Mouse (Mus musculus): ENCODE data around the gene Podxl2. TPM values are rescaled to one million over a fixed set of nuclear protein-coding genes. Genes with fewer than 3 reads are reported as not detected.

The Podxl2 gene
- total RNA-seq (2021): 100 to 1,000 TPM; 178 to 179 TPM

GRCm38 (mm10) chr6:88874868-88875508 is at the start of gene Podxl2:
TSS of gene Podxl2 (minus strand) at chr6:88875044.
- DNase-seq (ENCODE audit: extremely low spot score in 1 of 2, low spot score in 1 of 2): peak; percentile 70 to 79

GRCm38 (mm10) chr6:88918802-88919201 is 44.0 kb upstream of the Podxl2 start:
- DNase-seq (ENCODE audit: extremely low spot score in 1 of 2, low spot score in 1 of 2): no peak

- peak in 1 of 2 experiments; percentile 47 for DNase-seq (ENCODE audit: extremely low spot score in 1 of 2, low spot score in 1 of 2)
Observed at GRCm38 (mm10) chr6:88916153-88916552, 41.3 kb upstream of the Podxl2 start.

GRCm38 (mm10) chr6:88915510-88915909 is 40.7 kb upstream of the Podxl2 start:
- no peak for DNase-seq (ENCODE audit: extremely low spot score in 1 of 2, low spot score in 1 of 2)

DNA sequence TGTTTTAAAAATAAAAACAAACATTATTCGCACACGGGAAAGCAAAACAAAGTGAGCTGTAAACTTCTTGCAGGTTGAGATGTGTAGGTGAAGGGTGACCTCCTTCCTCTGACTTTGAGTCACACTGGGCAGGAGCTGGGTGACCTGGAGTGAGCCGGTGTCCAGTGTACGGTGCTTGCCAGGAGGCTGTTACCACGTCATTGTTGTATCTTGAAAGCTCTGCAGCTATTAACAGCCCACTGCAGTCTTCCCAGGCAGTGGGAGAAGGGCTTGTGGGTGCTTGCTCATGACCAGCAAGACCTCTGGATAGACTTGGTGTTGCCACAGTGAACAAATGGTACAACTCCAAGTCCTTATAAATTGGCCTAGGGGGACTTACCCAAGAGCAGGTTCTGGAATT is 40.0 kb upstream of the Podxl2 start:
- DNase-seq (ENCODE audit: extremely low spot score in 1 of 2, low spot score in 1 of 2): no peak

GRCm38 (mm10) chr6:88913440-88913839 is 38.6 kb upstream of the Podxl2 start:
- no peak for DNase-seq (ENCODE audit: extremely low spot score in 1 of 2, low spot score in 1 of 2)

GRCm38 (mm10) chr6:88913022-88913421 is 38.2 kb upstream of the Podxl2 start:
- no peak for DNase-seq (ENCODE audit: extremely low spot score in 1 of 2, low spot score in 1 of 2)

DNA sequence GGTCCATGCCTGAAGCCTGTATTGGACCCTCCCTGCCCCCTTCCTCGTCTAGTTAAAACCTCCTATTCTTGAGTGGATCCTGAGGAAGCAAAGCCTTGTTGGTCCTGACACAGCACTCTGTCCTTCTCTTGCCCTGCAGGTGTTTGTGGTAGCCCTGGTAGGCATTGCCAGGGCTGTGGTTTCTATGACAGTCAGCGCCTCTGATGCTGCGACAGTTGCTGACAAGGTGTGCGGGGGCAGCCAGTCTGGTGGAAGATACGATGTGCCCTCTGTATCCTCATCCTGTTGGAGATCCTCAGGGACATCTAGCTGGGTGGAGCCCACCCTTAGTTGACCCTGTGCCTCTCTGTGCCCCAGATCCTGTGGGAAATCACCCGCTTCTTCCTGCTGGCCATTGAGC is 34.3 kb upstream of the Podxl2 start:
- DNase-seq (ENCODE audit: extremely low spot score in 1 of 2, low spot score in 1 of 2): no peak

DNA sequence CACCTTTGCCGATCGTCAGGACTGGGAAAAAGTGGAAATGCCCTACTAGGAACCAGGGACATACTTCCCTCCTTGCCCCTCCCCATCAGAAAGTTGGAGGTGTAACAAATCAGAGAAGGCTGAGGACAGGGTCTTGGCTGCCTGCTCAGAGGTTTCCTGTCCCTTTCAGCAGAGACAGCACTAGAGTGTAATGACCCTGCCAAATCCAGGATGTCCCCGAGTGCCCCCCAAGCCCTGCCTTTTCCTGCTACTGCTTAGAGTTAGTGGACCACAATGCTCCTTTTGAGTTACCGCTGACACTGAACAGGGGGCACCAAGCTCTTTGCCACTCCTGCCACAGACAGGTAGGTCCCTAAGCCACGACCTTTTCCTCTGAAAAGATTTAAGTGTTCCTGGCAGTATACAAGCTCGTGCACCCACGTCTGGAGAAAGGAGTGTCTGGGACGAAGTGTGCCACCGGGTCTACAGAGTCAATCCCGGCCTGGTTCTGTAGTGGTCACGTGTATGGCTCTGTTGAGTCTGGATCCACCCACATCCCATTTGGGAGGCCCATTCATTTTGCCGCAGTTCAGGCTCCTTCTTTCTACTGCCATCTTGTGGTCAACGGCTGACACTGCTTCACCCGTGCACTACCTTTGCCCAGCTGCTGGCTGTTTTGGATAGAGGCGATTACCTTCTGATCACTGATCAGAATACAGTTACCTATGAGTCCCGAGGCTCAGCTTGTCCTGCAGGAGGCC is 31.7 kb upstream of the Podxl2 start:
- DNase-seq (ENCODE audit: extremely low spot score in 1 of 2, low spot score in 1 of 2): no peak

DNA sequence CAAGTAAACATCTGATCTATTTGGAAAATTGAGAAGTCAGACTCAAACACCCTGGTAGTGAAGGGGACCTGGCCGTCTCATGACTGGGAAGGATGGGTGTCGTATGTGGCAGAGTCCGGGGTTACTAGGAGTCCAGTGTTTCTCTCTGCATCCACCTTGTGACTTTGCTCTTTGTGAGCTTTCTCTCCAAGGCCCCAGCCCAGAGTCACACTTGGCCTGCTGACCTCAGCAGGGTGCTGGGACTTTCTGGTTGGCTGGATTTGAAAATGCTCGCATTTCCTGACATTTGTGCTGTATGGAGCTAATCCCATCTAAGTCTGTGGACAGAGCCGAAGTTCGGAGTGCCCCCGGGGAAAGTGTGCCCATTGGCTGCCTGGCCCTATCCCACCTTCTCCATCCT is 30.2 kb upstream of the Podxl2 start:
- no peak for DNase-seq (ENCODE audit: extremely low spot score in 1 of 2, low spot score in 1 of 2)

GRCm38 (mm10) chr6:88904456-88904974 is 29.7 kb upstream of the Podxl2 start:
- no peak for DNase-seq (ENCODE audit: extremely low spot score in 1 of 2, low spot score in 1 of 2)

DNA sequence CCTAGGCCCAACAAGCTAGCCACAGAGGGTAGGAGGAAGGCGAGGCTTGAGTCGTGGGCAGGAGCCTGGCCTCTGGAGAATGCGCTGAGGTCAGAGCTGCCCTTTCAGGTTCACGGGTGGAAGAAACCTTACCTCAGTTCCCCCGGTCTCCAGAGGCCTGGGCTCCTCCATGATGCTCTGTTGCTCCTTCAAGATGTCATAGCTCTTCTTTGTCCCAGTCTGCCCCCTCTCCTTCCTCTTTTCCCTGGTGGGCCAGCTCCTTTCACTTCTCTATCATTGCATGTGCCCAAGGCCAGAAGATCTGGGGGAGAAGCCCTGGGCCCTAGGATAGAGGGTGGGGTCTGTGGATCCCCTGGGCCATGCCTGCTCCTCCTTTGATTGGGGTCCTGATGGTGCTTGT is 28.9 kb upstream of the Podxl2 start:
- no peak for DNase-seq (ENCODE audit: extremely low spot score in 1 of 2, low spot score in 1 of 2)

DNA sequence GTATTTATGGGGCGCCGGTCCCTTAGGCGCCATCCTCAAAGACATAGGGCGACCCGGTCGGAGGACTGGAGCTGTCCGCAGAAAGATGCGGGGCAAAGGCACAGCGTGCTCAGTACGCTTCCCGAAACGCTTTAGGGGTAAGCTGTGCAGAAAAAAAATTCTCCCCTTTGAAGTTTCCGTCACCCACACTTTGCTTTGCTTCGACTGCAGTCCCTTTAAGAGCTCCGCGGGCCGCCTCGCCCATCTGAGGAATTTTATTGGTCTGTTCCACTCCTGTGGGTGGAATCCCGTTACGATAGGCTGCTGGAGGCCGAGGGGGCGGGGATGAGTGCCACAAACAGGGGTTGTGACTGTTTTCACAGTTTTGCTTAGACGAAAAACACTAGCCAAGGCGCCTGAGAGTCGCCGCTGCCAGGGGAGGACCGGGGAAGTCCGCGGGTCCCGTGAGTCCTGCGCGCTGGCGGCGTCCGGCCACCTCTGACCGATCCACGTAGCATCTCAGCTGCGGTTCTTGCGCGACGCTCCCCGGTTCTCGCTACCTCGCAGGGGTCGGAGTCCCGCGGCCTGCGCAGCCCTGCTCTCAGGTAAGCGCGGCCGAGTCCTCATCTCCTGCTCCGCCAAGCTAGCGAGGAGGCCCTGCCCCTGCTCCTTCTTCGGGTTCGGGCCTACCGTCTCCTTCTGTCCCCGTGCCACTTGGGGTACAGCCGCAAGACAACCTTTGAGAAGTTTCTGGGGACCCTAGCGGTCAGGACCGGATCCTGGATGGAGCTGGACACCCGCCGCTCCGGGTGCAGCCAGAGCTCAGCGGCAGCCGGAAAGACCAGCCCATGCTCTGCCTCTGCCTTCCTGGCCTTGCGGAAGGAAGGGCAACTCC is 27.3 kb upstream of the Podxl2 start, which contains the start of gene Tpra1:
Gene Tpra1, plus strand, starts transcription at position 305 of the 874 bp plus-strand sequence.
- DNase-seq (ENCODE audit: extremely low spot score in 1 of 2, low spot score in 1 of 2): peak; percentile 78 to 83

- no peak for DNase-seq (ENCODE audit: extremely low spot score in 1 of 2, low spot score in 1 of 2)
Observed at GRCm38 (mm10) chr6:88901471-88901870, 26.6 kb upstream of the Podxl2 start.

- no peak for DNase-seq (ENCODE audit: extremely low spot score in 1 of 2, low spot score in 1 of 2)
Observed at GRCm38 (mm10) chr6:88899628-88900027, 24.8 kb upstream of the Podxl2 start.

DNA sequence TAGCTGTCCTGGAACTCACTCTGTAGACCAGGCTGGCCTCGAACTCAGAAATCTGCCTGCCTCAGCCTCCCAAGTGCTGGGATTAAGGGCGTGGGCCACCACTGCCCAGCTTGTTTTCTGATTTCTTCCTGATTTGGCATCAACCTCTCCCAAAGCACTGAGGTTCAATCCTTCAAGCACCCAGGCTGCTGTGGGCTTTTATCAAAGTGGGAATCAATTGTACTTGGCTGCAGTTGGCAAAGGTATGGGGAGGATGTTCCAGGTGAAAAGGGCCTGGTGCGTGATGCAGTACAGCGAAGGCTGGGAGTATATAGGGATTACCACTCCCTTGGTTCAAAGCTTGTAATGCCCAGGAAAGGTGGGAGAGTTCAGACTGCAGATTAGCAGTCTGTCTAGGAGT is 24.2 kb upstream of the Podxl2 start:
- no peak for DNase-seq (ENCODE audit: extremely low spot score in 1 of 2, low spot score in 1 of 2)

DNA sequence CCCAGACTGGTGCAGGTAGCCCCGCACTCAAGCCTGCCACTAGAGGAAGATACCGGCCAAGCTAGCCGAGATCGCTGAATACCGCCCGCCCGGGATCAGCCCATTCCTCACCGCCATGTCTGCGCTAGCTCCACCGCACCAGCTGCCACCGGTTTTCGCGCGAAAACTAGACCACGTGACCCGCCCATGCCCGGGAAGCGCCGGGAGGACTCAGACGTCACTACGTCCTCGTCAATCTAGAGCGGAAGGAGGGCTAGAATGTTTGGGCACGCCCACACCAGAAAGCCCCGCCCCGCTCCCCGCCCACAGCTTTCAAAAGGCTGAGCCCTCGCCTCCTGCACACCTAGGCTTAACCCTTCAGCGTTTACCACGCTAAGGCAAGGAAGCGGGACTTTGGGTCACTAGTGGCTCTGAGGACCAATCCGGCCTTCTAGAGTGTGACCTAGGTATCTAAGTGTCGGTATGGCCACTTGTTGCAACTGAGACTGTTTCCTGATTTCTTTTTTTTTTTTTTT is 23.7 kb upstream of the Podxl2 start, which contains the start of gene Mcm2:
Gene Mcm2, minus strand, starts transcription at position 247 of the 515 bp plus-strand sequence.
- peak; percentile 76 to 82 for DNase-seq (ENCODE audit: extremely low spot score in 1 of 2, low spot score in 1 of 2)

DNA sequence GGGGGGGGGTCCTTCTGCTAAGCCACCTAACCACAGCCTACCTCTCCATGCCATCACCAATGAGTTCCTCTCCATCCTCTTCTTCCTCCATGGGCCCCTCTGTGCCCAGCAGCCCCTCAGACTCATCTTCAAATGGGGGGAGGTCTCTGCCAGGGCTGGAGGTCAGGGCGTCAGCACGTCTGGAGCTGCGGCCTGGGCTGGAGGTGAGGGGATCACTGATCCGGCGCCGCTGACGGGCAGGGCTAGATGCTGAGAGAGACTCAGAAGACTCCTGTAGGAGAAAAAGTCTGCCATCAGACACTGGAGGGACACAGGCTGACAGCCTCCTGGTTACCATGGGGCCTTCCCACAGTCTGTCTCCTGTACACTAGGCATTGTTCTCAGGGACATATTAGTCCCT is 22.4 kb upstream of the Podxl2 start:
- no peak for DNase-seq (ENCODE audit: extremely low spot score in 1 of 2, low spot score in 1 of 2)

- no peak for DNase-seq (ENCODE audit: extremely low spot score in 1 of 2, low spot score in 1 of 2)
Observed at GRCm38 (mm10) chr6:88895943-88896342, 21.1 kb upstream of the Podxl2 start.

- DNase-seq (ENCODE audit: extremely low spot score in 1 of 2, low spot score in 1 of 2): peak in 1 of 2 experiments; percentile 79
Observed at GRCm38 (mm10) chr6:88893559-88893958, 18.7 kb upstream of the Podxl2 start.
